Mouse (Mus musculus) left cerebral cortex, postnatal 14 days (tissue): Measurements from ENCODE around the gene Hs3st2. TPM values are rescaled to one million over a fixed set of nuclear protein-coding genes. Genes with fewer than 3 reads are reported as not detected.

ENCODE experiments used
- DNase-seq, 2 experiments: peaks; one replicate each; pipeline ENCODE4 v3.0.0; 2021 to 2022; ENCODE audit warnings: low spot score in 2 of 2, mixed read lengths in 1 of 2
- intact Hi-C: fragments of 180-260 bp; cut with DNase I; formaldehyde crosslinking; loops from one replicate; pipeline ENCODE4 v1.15.1; 2025
- total RNA-seq, 2 experiments: library from RNA; stranded (reverse); gene quantifications; 2 replicates each; pipeline ENCODE4 v1.2.3; 2021

Hs3st2 gene
- total RNA-seq, 2 experiments from 2014 or later, result 66.4 to 68.0 TPM

DNA sequence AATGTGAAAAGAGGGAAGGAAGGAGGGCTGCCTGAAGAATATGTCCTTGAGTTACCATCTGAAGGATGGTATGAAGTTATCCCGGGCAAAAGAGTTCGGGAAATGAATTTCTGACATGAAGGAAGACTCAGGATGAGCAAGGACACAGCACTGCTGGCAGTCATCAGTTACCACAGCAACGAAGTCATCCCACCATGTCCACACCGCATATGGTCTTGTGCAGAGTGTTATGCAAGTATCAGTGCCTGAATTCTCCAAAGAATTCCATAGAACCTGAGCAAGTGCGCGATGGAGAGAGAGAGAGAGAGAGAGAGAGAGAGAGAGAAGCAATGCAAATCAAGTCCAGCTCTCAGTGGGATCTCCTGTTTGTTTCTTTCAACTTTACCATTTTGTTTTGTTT is 142.0 kb downstream of the Hs3st2 start:
- intact Hi-C loops, result loop anchor here (5.0 to 10.0 kb wide), 2 partner anchors 36 to 139 kb away; partner anchors contain the start of gene Hs3st2
- peak; percentile 12 to 48 for DNase-seq

DNA sequence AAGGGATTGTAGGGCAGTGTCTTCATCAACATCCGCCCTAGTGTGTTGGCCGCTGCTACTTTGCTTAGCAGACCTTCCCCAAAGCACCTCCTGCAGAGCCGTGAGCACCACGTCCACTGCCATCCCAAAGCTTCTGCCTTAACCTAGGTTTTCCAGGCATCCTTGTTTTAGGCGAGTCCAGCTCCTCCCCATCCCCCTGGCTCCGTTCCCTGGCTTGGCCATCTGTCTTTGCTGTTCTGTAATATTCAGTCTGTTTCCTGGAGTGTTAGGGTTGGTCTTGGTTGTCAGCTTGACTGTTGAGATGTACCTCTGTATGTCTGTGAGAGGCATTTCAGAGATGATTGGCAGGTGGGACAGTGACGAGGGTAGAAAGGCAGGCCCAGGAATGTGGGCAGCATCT is 142.7 kb downstream of the Hs3st2 start:
- peak in 1 of 2 experiments; percentile 18 for DNase-seq
- intact Hi-C loops, result loop anchor here (5.0 to 10.0 kb wide), 2 partner anchors 37 to 140 kb away; partner anchors contain the start of gene Hs3st2

DNA sequence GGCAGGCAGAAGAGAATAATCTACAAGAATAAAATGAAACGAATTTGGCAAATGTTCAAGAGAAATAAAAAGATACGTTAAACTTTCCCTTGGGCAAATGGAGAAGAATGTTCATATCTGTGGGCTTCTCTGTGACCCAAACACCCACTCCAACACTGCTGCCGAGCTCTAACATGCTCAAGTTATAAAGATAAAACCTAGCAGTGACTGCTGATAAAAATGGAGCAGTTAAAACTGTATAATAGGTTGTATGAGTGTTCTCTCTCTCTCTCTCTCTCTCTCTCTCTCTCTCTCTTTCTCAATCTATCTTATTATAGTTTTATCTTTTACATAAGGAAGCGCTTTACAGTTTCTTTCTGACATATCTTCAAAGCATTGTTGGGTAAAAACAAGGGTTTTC is 144.3 kb downstream of the Hs3st2 start:
- no peak for DNase-seq
- intact Hi-C loops, result loop anchor here (5.0 to 10.0 kb wide), 2 partner anchors 49 to 141 kb away; partner anchors contain the start of gene Hs3st2

- intact Hi-C loops, result loop anchor here (5.0 to 10.0 kb wide), 2 partner anchors 52 to 145 kb away; partner anchors contain the start of gene Hs3st2
- DNase-seq, result peak; percentile 78 to 81
Measured at GRCm38 (mm10) chr7:121539405-121540275, 148.0 kb downstream of the Hs3st2 start.

GRCm38 (mm10) chr7:121542458-121542857 is 150.8 kb downstream of the Hs3st2 start:
- no peak for DNase-seq
- intact Hi-C loops, result no loop called here

GRCm38 (mm10) chr7:121549329-121550022 is 157.8 kb downstream of the Hs3st2 start:
- intact Hi-C loops, result loop anchor here (10.0 kb wide), 1 partner anchor 395 kb away; no protein-coding TSS in a partner anchor
- DNase-seq, result peak; percentile 28 to 53
